Mouse (Mus musculus): ENCODE measurements around the gene Mtcp1. TPM values are rescaled to one million over a fixed set of nuclear protein-coding genes. Genes with fewer than 3 reads are reported as not detected.

Gene Mtcp1
- total RNA-seq (2017): 23.9 and 25.4 TPM in 2 replicates

- ATAC-seq (ENCODE audit: extremely low read depth, insufficient number of reproducible peaks, low FRiP score, poor library complexity, severe bottlenecking): peak; percentile 99
These were observed at the start of gene Mtcp1, which contains the start of the genes Cmc4 and Brcc3 for GRCm38 (mm10) chrX:75415936-75416785. Gene Mtcp1 (minus strand): TSS chrX:75416588. Gene Cmc4 (minus strand): TSS chrX:75416584. Gene Brcc3 (plus strand): TSS chrX:75416628.

GRCm38 (mm10) chrX:75454597-75454996 lies 38.2 kb upstream of the Mtcp1 start:
- no peak for ATAC-seq (ENCODE audit: extremely low read depth, insufficient number of reproducible peaks, low FRiP score, poor library complexity, severe bottlenecking)

- ATAC-seq (ENCODE audit: extremely low read depth, insufficient number of reproducible peaks, low FRiP score, poor library complexity, severe bottlenecking): no peak
These were observed 6.7 kb downstream of the Mtcp1 start for GRCm38 (mm10) chrX:75409711-75410110.

DNA sequence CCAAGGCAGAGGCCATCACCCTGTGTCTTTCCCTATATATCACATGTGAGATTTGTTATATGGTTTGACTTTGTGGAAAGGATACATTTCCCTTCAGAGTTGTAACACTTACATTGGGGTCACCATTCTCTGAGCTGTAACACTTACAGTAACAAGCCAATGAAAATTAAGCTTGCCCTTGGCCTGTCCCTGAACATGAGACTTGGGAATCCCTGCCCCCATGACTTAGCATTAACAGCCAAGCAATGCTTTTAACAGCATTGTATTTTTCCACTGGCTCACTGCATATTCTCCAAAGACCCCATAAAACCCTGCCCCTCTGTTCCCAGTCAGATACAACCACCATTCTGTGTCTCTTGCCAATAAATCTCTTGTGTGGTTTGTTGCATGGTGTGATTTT lies 13.0 kb downstream of the Mtcp1 start:
- no peak for ATAC-seq (ENCODE audit: extremely low read depth, insufficient number of reproducible peaks, low FRiP score, poor library complexity, severe bottlenecking)

- ATAC-seq (ENCODE audit: extremely low read depth, insufficient number of reproducible peaks, low FRiP score, poor library complexity, severe bottlenecking): no peak
These were observed 13.7 kb downstream of the Mtcp1 start for GRCm38 (mm10) chrX:75402668-75403067.

GRCm38 (mm10) chrX:75399471-75399870 lies 16.9 kb downstream of the Mtcp1 start:
- no peak for ATAC-seq (ENCODE audit: extremely low read depth, insufficient number of reproducible peaks, low FRiP score, poor library complexity, severe bottlenecking)

DNA sequence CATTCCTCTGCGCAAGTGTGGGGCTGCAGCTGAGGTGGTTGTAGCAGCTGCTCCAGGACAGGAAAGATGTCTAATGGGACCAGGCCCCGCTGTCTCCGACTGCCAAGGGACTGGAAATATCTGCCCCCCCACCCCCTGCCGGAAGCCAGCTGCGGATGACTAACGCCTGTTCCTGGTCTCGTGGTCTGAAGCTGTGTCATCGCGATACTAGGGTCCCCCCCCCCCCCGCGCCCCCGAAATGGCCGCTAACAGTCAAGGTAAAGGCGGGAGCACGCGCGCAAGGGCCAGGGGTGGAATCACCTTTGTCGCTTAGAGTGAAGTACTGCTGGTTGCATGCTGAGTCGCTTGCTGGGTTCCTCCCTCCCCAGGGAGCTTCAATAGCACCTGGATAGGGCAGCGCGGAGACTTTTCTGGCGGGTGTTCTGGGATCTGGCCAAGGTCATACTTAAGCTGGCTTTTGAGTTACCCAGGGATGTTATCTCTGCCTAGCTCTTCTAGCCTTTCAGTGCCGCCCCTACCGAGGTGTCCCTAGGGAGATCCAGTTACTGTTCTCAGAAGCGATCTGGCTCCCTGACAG lies 34.1 kb downstream of the Mtcp1 start, which contains the start of the genes Fundc2 and F8:
TSS of gene Fundc2 (plus strand) at position 205 of the 577 bp plus-strand sequence.
TSS of gene F8 (minus strand) at position 421 of the 577 bp plus-strand sequence.
- ATAC-seq (ENCODE audit: extremely low read depth, insufficient number of reproducible peaks, low FRiP score, poor library complexity, severe bottlenecking): peak; percentile 72

GRCm38 (mm10) chrX:75381699-75382098 lies 34.7 kb downstream of the Mtcp1 start:
- no peak for ATAC-seq (ENCODE audit: extremely low read depth, insufficient number of reproducible peaks, low FRiP score, poor library complexity, severe bottlenecking)

GRCm38 (mm10) chrX:75381176-75381575 lies 35.2 kb downstream of the Mtcp1 start:
- ATAC-seq (ENCODE audit: extremely low read depth, insufficient number of reproducible peaks, low FRiP score, poor library complexity, severe bottlenecking): no peak

GRCm38 (mm10) chrX:75376815-75377214 lies 39.6 kb downstream of the Mtcp1 start:
- ATAC-seq (ENCODE audit: extremely low read depth, insufficient number of reproducible peaks, low FRiP score, poor library complexity, severe bottlenecking): no peak

DNA sequence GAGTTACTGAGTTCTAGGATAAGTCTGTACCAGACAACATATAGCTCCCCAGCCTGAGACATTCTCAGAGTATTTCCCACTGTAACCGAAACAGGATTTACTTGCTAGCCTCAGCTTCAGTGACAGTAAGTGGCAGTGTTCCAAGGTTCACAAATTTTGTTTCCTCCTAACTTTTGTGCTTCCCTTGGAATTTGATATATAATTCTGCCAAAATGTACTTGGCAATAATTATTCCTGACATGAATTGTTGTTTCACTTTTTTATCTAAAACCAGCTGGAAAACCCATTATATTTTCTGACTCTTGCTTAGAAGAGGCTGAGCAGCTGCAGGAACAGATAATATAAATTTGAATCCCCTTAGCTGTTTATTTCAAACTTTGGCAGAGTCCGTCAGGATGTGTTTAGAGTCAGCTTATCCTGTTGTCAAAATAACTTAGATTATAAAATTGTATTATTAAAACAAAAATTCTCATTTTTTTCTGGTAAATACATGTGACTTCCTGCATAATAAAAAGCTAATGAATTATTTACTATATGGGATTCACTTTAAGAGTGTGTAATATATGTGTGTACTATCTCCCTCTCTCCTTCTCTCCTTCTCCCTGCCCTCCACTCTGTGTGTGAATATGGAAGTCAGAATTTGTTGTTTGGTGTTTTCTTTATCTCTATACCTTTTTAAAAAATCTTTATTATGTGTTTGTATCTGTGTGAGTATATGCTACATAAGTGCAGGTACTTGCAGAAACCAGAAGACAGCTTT lies 43.5 kb downstream of the Mtcp1 start:
- no peak for ATAC-seq (ENCODE audit: extremely low read depth, insufficient number of reproducible peaks, low FRiP score, poor library complexity, severe bottlenecking)

DNA sequence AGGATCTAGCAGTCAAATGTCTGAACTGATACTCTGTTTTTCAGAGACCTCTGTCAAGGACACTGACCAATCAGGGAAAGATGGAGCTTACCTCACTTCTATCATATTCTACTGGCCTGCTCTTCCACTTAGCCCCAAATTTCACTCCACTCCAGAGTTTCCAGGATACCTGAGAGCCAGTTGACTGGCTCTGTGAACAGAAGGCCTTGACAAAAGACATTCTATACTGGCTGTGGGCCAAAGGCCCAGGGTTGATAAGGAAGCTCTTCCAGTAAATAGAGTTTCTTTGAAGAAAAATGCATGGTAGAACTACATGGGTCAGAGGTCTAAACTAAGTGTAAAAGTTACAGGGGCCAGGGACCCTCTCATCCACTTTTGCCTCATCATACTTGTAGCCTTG lies 46.2 kb downstream of the Mtcp1 start:
- no peak for ATAC-seq (ENCODE audit: extremely low read depth, insufficient number of reproducible peaks, low FRiP score, poor library complexity, severe bottlenecking)

Other genes starting within 250 kb of the Mtcp1 start
- 9.1 and 9.4 TPM in 2 replicates for gene Fundc2, start 34.2 kb downstream of the Mtcp1 start, total RNA-seq (2017)
- 0.58 and 0.61 TPM in 2 replicates for gene F8, start 34.0 kb downstream of the Mtcp1 start, total RNA-seq (2017)
- 7.6 and 9.6 TPM in 2 replicates for gene Cmc4, start within 50 bp of the Mtcp1 start, total RNA-seq (2017)
- 26.5 and 28.6 TPM in 2 replicates for gene Brcc3, start within 50 bp of the Mtcp1 start, total RNA-seq (2017)
- gene Vbp1, start 97.7 kb upstream of the Mtcp1 start, total RNA-seq (2017): 79.7 and 83.7 TPM in 2 replicates
- 0.12 TPM in 1 of 2 replicates, not detected in the other for gene Rab39b, start 161.6 kb upstream of the Mtcp1 start, total RNA-seq (2017)

Data from neutrophil, adult 5-6 weeks (primary cell).